ENCODE assay signal across 23 mouse cellular contexts in genomic region chr1:38852250-38852649, GRCm38 (mm10). TPM values are rescaled to one million over a fixed set of nuclear protein-coding genes. Genes with fewer than 3 reads are reported as not detected.
"Had no signal": no experiment of that assay in that cellular context is flagged by ENCODE, and none has a peak within 500 bp of the region (broad histone marks: within the 10 kb centered on the region; RNA-seq: fewer than 3 reads in every experiment).

No protein-coding gene starts in this region.

- H3K27ac ChIP-seq: liver, embryonic 13.5 days; liver, embryonic 15.5 days; lung, embryonic 15.5 days; midbrain, embryonic 10.5 days; midbrain, embryonic 13.5 days; neural tube, embryonic 13.5 days; neural tube, embryonic 15.5 days had no signal

- H3K36me3 ChIP-seq: liver, embryonic 13.5 days; liver, embryonic 15.5 days; lung, embryonic 15.5 days; midbrain, embryonic 10.5 days; midbrain, embryonic 13.5 days; neural tube, embryonic 13.5 days; neural tube, embryonic 15.5 days had no signal

- H3K4me3 ChIP-seq: liver, embryonic 13.5 days; liver, embryonic 15.5 days; lung, embryonic 15.5 days; megakaryocyte, embryonic 14.5 days; midbrain, embryonic 10.5 days; midbrain, embryonic 13.5 days; myocyte; neural tube, embryonic 13.5 days; neural tube, embryonic 15.5 days had no signal

- H3K27me3 ChIP-seq: liver, embryonic 13.5 days; liver, embryonic 15.5 days; lung, embryonic 15.5 days had no signal

- DNase-seq: liver, embryonic 13.5 days; liver, postnatal 0 days; lung, adult 2 months; lung, postnatal 14 days; lung, postnatal 36 days; retina, postnatal 1 day; right cerebral cortex, adult 18-20 months; right cerebral cortex, postnatal 25 days; right cerebral cortex, postnatal 4 days; spleen, adult 18-20 months; thymus, adult 18-20 months; thymus, postnatal 14 days; thymus, postnatal 36 days had no signal

- ATAC-seq: liver, postnatal 0 days; lung, postnatal 0 days; midbrain, embryonic 13.5 days; midbrain, embryonic 16.5 days had no signal

- H3K9me3 ChIP-seq: liver, embryonic 13.5 days; liver, embryonic 15.5 days; lung, embryonic 15.5 days; megakaryocyte, embryonic 14.5 days; midbrain, embryonic 10.5 days; midbrain, embryonic 13.5 days; neural tube, embryonic 13.5 days; neural tube, embryonic 15.5 days had no signal

- H3K4me1 ChIP-seq: liver, embryonic 13.5 days; liver, embryonic 15.5 days; lung, embryonic 15.5 days; megakaryocyte, embryonic 14.5 days had no signal

- H3K9ac ChIP-seq: liver, embryonic 13.5 days; liver, embryonic 15.5 days; liver, postnatal 0 days; lung, embryonic 15.5 days; midbrain, embryonic 13.5 days; neural tube, embryonic 13.5 days; neural tube, embryonic 15.5 days had no signal

RNA-seq across cellular contexts. Expression of gene Lonrf2, which starts 15.7 kb away (rescaled TPM):
- polyA plus RNA-seq: myocyte had no signal

RNA-seq across cellular contexts. Expression of gene Chst10, which starts 45.7 kb away (rescaled TPM):
- polyA plus RNA-seq: myocyte had no signal
